Mouse (Mus musculus) heart, adult 8-10 months (tissue): Measurements from ENCODE around the gene Ctla4. TPM values are rescaled to one million over a fixed set of nuclear protein-coding genes. Genes with fewer than 3 reads are reported as not detected.

Experiments used
- DNase-seq: peaks from one replicate; pipeline ENCODE4 v3.0.0; 2022; ENCODE audit warnings: low spot score
- total RNA-seq, 4 experiments: library from RNA; stranded (reverse); gene quantifications; 2 replicates each; pipeline ENCODE4 v1.2.4; 2022

The Ctla4 gene
- total RNA-seq, 4 experiments from 2014 or later: 0.95 to 2.5 (median 1.5) TPM

DNA sequence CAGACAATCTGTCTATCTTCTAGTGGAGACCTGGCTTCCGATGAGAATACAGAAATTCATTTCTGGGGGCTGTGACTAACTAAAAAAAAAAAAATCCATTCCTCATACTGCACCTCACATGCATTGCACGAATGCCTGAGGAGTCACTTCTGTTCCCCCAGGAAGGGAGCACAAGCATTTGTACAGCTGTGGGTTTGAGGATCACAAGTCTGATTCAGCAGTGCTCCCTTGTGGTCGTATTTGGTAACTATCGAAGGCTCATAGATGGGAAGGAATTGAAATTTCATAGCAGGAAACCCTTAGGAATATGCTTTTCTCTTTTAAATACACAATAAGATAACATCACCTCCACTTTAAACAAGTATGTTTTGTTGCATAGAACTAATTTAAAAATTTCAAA, 74.3 kb downstream of the Ctla4 start:
- DNase-seq: peak; percentile 75

DNA sequence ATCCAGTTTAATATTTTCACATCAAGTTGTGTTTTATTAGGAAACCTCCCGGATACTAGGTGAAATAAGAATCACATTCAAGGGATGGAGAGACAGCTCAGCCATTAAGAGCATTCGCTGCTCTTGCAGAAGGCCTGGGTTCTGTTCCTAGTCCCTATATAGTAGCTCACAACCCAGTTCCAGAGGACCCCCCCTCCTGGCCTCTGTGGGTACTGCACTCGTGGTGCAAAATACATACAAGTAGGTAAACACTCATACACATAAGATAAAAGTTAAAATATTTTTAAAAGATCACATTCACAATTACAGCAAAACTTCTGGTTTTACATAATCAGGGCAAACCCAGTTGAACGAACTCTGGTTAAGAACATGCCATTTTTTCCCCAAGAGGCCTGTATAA, 75.3 kb downstream of the Ctla4 start:
- no peak for DNase-seq

Other genes with a start within 250 kb of the Ctla4 start
- 10 to 100 TPM; 11.8 to 15.7 (median 12.5) TPM for gene Cd28, start 170.2 kb upstream of the Ctla4 start, total RNA-seq
- under 1 TPM in 3 of 4 experiments, not detected in 1; 0.27 to 0.28 (median 0.28) TPM for gene Icos, start 90.9 kb downstream of the Ctla4 start, total RNA-seq